Mouse (Mus musculus): ENCODE measurements at regions not wholly inside any gene's neighbourhood (a gene's known extent, or its start where the extent isn't known, plus 50 kb on each side); places are given as distances from the start of the nearest gene placed in this dataset.

- no peak for TF ChIP-seq CTCF (IDR thresholded peaks at IDR 0.05; ENCODE audit: low read depth)
- no peak for TF ChIP-seq EP300 (IDR thresholded peaks at IDR 0.05; ENCODE audit: low read depth)
Measured at GRCm38 (mm10) chr10:37803225-37803805, 664.6 kb upstream of the Marcks start.
